9 mouse cellular contexts compared by ENCODE assay signal in the genomic region with DNA sequence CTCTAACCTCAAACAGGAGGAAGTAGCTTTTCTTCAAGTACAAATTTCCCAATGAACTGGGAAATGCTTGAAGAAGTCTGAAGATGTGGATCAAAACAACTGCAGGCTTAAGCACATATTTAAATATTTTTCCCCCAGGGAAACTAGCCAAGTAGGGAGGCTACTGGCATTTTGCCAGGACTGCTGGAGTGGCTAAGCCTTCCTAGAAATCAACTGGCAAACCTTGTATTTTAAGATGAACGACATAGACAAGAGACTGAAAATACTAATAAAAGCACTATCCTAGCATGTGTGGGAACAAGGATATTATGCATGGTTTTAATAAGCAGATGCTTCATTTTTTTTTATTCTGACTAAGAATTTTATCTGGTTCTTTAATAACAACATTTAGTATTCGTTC. TPM values are rescaled to one million over a fixed set of nuclear protein-coding genes. Genes with fewer than 3 reads are reported as not detected.
DNase-seq lines count a peak whose midpoint lies in the region; ATAC-seq and TF ChIP-seq lines count a peak whose summit lies in the region.
"Had no signal": no experiment of that assay in that cellular context is flagged by ENCODE, and none has a peak within 500 bp of the region (broad histone marks: within the 10 kb centered on the region; RNA-seq: fewer than 3 reads in every experiment).

No protein-coding gene starts in this region.

- whole genome bisulfite sequencing in stomach, postnatal 0 days = 10% methylated on average over 2 of the region's 2 CpGs

- peaks cover 4% of the 10 kb centered on the region; the same call in 1 of the 2 replicates for H3K4me1 ChIP-seq in stomach, postnatal 0 days (replicated peaks; ENCODE audit: control insufficient read depth, insufficient read depth)

- no peak for TF ChIP-seq CTCF in stomach, postnatal 0 days (IDR thresholded peaks at IDR 0.05; ENCODE audit: low read depth)

- no peaks in the 10 kb centered on the region for H3K36me3 ChIP-seq in stomach, postnatal 0 days (ENCODE audit: control insufficient read depth, insufficient read depth, low read length)
- H3K36me3 ChIP-seq: neural tube, embryonic 13.5 days had no signal

- H3K9me3 ChIP-seq in stomach, postnatal 0 days (ENCODE audit: control insufficient read depth, low read length) = no peaks in the 10 kb centered on the region
- H3K9me3 ChIP-seq: neural tube, embryonic 13.5 days had no signal

- H3K4me3 ChIP-seq in stomach, postnatal 0 days (ENCODE audit: low read depth, low read length) = no peak overlapping the region
- H3K4me3 ChIP-seq: neural tube, embryonic 13.5 days had no signal

- no peak for TF ChIP-seq EP300 in stomach, postnatal 0 days (optimal IDR thresholded peaks at IDR 0.05)

- H3K27ac ChIP-seq in stomach, postnatal 0 days (replicated peaks) = no peak overlapping the region
- H3K27ac ChIP-seq: neural tube, embryonic 13.5 days had no signal

- no peak overlapping the region for H3K9ac ChIP-seq in stomach, postnatal 0 days (ENCODE audit: low read length)
- H3K9ac ChIP-seq: neural tube, embryonic 13.5 days had no signal

- H3K27me3 ChIP-seq in stomach, postnatal 0 days (ENCODE audit: control insufficient read depth, insufficient read depth, low read length) = no peaks in the 10 kb centered on the region
- H3K27me3 ChIP-seq: neural tube, embryonic 13.5 days had no signal

- peak; percentile 62 to 76 for DNase-seq in heart, adult 18-20 months
- DNase-seq in heart, adult 11 months = no peak
- peak; percentile 60 for DNase-seq in 3T3-L1 (ENCODE audit: low read depth, low spot score)
- DNase-seq in adrenal gland, postnatal 25 days = peak; percentile 45
- peak; percentile 84 for DNase-seq in kidney, postnatal 14 days
- peak; percentile 65 for DNase-seq in stomach, postnatal 0 days (ENCODE audit: low spot score)
- no peak for DNase-seq in frontal cortex, postnatal 10 days (ENCODE audit: low spot score in 2 of 2)

- no peak for ATAC-seq in stomach, postnatal 0 days (ENCODE audit: low FRiP score, low TSS enrichment)
- no peak for ATAC-seq in cerebellum, adult (ENCODE audit: insufficient number of reproducible peaks, low FRiP score, low TSS enrichment)

- H3K4me2 ChIP-seq in stomach, postnatal 0 days (replicated peaks; ENCODE audit: low read depth) = no peak overlapping the region
- H3K4me2 ChIP-seq: neural tube, embryonic 13.5 days had no signal

RNA-seq across cellular contexts. Expression of gene Mrpl1, which starts 2.4 kb away (rescaled TPM):
- 10 to 100 TPM; 32.0 to 32.3 TPM for total RNA-seq in heart, adult 18-20 months (2021)
- total RNA-seq in adrenal gland, postnatal 25 days (2021) = 20.5 and 24.9 TPM in 2 replicates
- polyA plus RNA-seq in stomach, postnatal 0 days (2015; fragmentation: Nextera tagmentation; extraction: Ambion mirVana) = 18.4 and 18.9 TPM in 2 replicates

RNA-seq across cellular contexts. Expression of gene Cnot6l, which starts 42.9 kb away (rescaled TPM):
- 10 to 100 TPM; 45.4 to 51.7 TPM for total RNA-seq in heart, adult 18-20 months (2021)
- 59.3 and 102 TPM in 2 replicates for total RNA-seq in adrenal gland, postnatal 25 days (2021)
- polyA plus RNA-seq in stomach, postnatal 0 days (2015; fragmentation: Nextera tagmentation; extraction: Ambion mirVana) = 19.8 and 22.9 TPM in 2 replicates

Comparison
In these comparisons a context has a peak if more than half of its experiments do, and no peak if none do; other contexts are left out.
1. DNase-seq: peak in heart, adult 18-20 months (2 of 2), 3T3-L1 (single experiment), adrenal gland, postnatal 25 days (single experiment), kidney, postnatal 14 days (single experiment) and stomach, postnatal 0 days (single experiment); none in heart, adult 11 months (single experiment) and frontal cortex, postnatal 10 days (0 of 2).